Mouse (Mus musculus): ENCODE results near the gene Tufm.
"Not testable (repeated sequence)": the region's sequence is repeated elsewhere in the genome, so short reads cannot be mapped to it uniquely, and the experiment has no call there.

Gene Tufm

GRCm38 (mm10) chr7:126465246-126466030 is 21.7 kb upstream of the Tufm start:
- no peak for DNase-seq

DNA sequence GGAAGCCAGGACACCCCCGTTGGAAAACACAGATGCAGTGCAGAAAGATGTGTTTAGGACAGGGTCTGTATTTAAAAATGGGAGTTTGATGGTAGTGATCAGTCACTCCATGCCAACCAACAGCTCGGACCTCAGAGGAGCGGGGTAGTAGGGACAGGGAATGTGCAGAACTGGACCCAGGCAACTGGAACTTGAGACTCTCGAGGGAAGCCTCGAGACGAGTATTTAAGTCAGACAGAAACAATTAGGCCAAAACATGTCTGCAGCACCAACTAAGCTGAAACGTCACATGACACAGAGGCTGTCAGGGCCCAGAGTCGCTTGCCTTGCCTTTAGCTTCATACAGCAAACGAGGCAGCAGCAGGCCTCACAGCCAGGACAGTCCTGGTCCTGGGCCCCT is 21.0 kb upstream of the Tufm start:
- no peak for DNase-seq

GRCm38 (mm10) chr7:126466707-126467106 is 20.5 kb upstream of the Tufm start:
- no peak for DNase-seq

DNA sequence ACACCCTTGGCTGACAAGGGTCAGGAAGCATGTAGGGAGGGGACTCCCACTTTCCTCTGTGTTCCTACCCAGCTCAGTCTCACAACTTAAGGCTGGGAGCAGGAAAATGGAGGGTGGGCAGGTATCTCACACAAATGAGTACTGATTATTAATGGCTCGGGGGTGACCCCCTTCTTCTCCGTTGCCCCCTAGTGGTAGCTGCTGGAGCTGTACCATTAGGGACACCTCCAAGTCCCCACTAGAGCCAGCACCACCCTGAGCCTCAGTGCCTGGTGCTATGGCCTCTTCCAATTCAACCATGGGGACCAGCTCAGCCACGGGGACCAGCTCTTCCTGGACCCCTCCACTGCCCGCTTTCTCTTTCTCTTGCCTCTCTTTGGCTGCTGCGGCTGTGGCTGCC is 19.9 kb upstream of the Tufm start:
- peak; percentile 25 to 37 for DNase-seq

DNA sequence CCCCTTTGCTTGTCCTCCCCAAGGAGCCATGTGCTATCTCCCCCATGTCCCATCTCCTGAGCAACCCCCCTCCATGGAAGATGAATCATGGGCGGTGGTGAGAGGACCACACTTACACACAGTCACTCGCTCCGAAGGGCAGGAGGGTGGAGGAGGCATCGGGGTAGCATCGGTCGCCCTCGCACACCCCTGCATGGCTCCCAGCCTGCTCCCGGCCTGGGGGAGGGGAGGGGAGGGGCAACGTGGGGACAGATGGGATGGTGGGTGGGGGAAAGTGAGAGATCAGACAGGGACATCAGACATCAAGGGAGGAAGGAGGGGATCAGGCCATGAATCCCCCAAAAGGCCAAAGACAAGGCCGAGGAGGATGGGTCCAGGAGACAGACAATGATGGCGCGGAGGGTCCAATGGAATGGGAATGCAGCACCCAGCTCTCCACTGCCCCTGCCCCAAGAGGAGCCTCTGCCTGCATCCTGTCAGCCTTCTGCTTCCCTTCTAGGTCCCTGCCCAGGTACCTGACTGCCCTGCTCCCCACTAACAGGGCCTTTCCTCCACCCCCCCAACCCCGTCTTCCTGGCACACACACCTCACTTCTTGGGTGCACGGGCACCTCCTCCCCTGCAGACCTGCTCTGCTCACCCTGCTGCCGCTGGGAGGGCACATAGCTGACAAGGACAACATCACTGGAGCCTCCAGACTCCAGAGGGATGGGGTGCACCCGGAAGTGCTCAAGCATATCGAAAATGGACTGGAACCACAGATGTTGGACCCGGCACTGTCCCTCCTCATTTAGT is 19.1 kb upstream of the Tufm start:
- DNase-seq: no peak

GRCm38 (mm10) chr7:126470077-126470476 is 17.1 kb upstream of the Tufm start:
- no peak for DNase-seq

GRCm38 (mm10) chr7:126471361-126471760 is 15.8 kb upstream of the Tufm start:
- no peak for DNase-seq

- no peak for DNase-seq
Measured at GRCm38 (mm10) chr7:126471853-126472252, 15.3 kb upstream of the Tufm start.

GRCm38 (mm10) chr7:126472306-126472705 is 14.9 kb upstream of the Tufm start:
- DNase-seq: no peak

GRCm38 (mm10) chr7:126472713-126473112 is 14.4 kb upstream of the Tufm start:
- no peak for DNase-seq

DNA sequence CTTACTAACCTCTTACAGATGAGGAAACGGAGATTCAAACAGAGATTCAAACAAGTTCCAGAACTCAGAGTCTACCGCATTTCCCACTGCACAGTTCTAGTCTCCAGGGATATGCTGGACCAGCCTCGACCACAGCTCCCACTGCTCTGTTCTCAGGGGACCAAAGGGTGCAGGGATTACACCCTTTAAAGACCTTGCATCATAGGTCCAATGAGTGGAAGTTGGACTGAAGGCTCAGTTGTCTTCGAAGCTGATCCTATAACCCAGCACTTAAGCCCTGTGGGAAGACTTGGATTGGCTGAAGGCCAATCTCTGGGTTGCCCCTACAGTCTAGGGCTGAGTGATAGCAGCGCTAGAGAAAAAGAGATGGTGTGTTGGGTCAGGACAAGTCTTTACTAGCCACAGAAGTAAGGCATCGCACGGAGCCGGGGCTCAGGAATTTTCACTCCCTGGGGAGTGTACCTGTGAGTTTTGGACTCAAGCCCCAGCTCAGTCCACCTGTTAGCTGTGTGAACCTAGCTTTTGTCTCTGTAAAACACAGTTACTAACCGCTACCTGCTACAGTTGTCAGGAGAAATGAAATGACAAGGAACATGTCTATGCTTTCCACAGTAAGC is 13.6 kb upstream of the Tufm start:
- no peak for DNase-seq

DNA sequence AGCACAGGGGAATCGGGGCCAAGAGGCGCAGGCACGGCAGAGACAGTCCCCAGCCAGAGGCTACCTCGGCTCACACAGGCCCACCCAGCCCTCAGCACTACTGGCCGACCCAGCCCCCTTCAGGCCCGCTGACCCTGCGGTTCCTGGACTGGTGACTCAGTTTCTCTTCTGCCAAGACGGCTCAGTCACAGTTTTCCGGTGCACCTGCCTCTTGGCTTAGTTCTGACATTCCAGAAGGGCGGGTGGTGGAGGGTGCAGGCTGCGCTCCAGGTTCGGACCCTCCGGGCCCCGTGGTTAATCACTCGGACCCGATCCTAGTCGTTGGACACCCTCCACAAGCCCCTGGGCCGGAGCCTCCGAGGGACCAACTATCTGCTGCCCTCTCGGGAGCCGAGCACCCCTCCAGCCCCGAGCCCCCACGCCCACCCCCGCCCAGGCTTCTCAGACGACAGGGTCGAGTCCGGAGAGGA is 12.6 kb upstream of the Tufm start:
- DNase-seq: peak in 1 of 2 experiments; percentile 37

GRCm38 (mm10) chr7:126474993-126475581 is 12.1 kb upstream of the Tufm start, which contains the start of gene Sh2b1:
TSS of gene Sh2b1 (minus strand) at chr7:126475424.
- peak; percentile 88 to 89 for DNase-seq

DNA sequence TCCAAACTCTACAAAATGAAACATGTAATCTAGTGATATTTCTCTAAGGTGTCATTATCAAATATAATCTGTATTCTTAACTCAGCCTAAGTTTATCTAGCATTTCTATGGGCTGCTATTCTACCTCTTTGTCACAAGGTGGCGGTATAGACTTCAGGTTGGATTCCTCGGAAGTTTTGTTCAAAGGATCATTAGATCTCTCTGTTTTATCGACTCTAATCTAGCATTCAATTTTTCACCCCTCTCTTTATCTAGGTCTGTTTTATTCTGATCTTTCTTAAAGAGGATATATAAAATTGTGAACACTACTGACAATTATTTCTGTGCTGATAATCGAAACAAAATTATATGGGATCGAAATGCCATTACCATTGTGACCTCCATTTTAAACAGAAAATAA is 5.5 kb upstream of the Tufm start:
- DNase-seq: no peak

DNA sequence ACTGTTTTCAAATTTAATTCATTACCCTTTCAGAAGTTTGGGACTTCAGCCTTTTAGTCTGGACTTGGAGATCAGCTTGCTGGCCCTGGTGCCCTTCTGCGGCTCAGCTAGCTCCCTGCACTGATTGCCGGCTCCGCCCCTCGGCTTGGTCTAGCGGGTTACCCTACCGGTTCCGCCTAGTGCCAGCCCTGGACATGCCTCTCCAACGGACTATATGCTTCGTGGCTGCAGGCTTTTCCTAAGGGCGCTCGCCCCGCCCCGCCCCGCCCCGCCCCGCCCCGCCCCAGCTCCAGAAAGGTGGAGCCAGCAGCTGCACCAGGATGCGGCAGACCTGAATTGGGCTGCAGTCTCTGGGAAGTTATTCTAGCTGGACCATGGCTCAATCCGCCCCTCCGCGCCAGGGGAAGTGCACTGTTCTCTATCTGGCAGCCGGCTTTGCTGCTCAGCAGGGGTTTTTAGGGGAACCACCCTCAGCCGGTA is 4.7 kb upstream of the Tufm start:
- peak; percentile 79 to 87 for DNase-seq

- DNase-seq: not testable (repeated sequence)
Measured at GRCm38 (mm10) chr7:126487617-126488385, 640 bp downstream of the Tufm start.

GRCm38 (mm10) chr7:126491005-126491404 is 3.8 kb downstream of the Tufm start:
- no peak for DNase-seq

- no peak for DNase-seq
Measured at GRCm38 (mm10) chr7:126491973-126492372, 4.8 kb downstream of the Tufm start.

DNA sequence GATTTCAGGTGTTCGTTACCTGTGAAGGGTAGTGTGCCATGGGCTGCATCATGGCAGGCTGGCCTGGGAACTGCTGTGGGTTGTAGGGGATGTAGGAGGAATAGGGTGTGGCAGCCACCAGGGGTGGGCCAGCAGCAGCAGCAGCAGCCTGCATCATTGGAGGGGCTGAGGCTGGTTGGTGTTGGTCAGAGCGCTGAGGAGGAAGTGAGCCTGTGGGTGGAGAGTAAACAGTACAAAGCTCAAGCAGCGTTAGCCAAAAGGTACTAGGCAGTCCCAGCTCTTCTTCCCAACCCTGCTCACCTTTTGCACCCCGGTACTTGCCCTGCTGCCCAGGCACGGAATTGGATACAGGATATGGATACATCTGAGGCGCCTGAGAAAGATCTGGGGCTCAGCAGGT is 7.0 kb downstream of the Tufm start:
- no peak for DNase-seq

GRCm38 (mm10) chr7:126496475-126496874 is 9.3 kb downstream of the Tufm start:
- no peak for DNase-seq

GRCm38 (mm10) chr7:126497966-126498365 is 10.8 kb downstream of the Tufm start:
- DNase-seq: no peak

- no peak for DNase-seq
Measured at GRCm38 (mm10) chr7:126499416-126499815, 12.3 kb downstream of the Tufm start.
